Mouse (Mus musculus) neutrophil, adult 59 days (primary cell): ENCODE data around the gene Tmppe. TPM values are rescaled to one million over a fixed set of nuclear protein-coding genes. Genes with fewer than 3 reads are reported as not detected.

Experiments
- total RNA-seq, 2 experiments: library from RNA; stranded (reverse); gene quantifications; 1 replicate in 1 of 2; 2 replicates in 1 of 2; pipeline ENCODE4 v1.2.4; 2023

The Tmppe gene
- total RNA-seq = 1 to 10 TPM; 7.6 to 7.8 TPM

GRCm38 (mm10) chr9:114400949-114401684 lies at the start of gene Tmppe, which contains the start of gene Glb1:
TSS of gene Tmppe (plus strand) at chr9:114401105.
TSS of gene Glb1 (plus strand) at chr9:114401076.

GRCm38 (mm10) chr9:114389905-114390748 lies 10.8 kb upstream of the Tmppe start, which contains the start of gene Crtap:
TSS of gene Crtap (minus strand) at chr9:114390675.

Other genes starting within 250 kb of the Tmppe start
- gene Bcl2a1c, start 71.0 kb upstream of the Tmppe start, total RNA-seq = 1 to 10 TPM in 1 of 2 experiments, not detected in 1; 2.2 TPM
- 1 to 10 TPM; 6.0 to 6.6 TPM for gene Crtap, start 10.4 kb upstream of the Tmppe start, total RNA-seq
- gene Glb1, start within 50 bp of the Tmppe start, total RNA-seq = 10 to 100 TPM; 15.5 to 21.2 TPM
- gene Ccr4, start 103.8 kb downstream of the Tmppe start, total RNA-seq = not detected
- not detected for gene C130032M10Rik, start 114.6 kb downstream of the Tmppe start, total RNA-seq
- not detected for gene Trim71, start 163.3 kb downstream of the Tmppe start, total RNA-seq
- gene Cnot10, start 239.1 kb downstream of the Tmppe start, total RNA-seq = 10 to 100 TPM; 40.7 to 43.3 TPM